Mouse (Mus musculus) forebrain, embryonic 11.5 days (tissue): ENCODE measurements around the gene Ccdc51. TPM values are rescaled to one million over a fixed set of nuclear protein-coding genes. Genes with fewer than 3 reads are reported as not detected.

Experiments
- ATAC-seq: fragments of 200-750 bp; cut with Nextera tagmentation; replicated peaks from 2 replicates; pipeline ENCODE4 v1.8.0; 2017; ENCODE audit warnings: moderate TSS enrichment; ENCODE audit not compliant: low FRiP score
- DNase-seq: peaks from one replicate; pipeline ENCODE4 v3.0.0-alpha.2; 2017; ENCODE audit warnings: low spot score
- H3K27ac ChIP-seq: fragments of 300-500 bp; sonication (generic); 2 replicates; pipeline ENCODE4 v1.5.1; 2014; ENCODE audit warnings: low read depth, low read length
- H3K27me3 ChIP-seq: fragments of 300-500 bp; sonication (generic); 2 replicates; pipeline ENCODE4 v1.6.1; 2014; ENCODE audit warnings: mild to moderate bottlenecking, low read length, mixed read lengths; ENCODE audit not compliant: control insufficient read depth, insufficient read depth
- H3K36me3 ChIP-seq: fragments of 300-500 bp; sonication (generic); 2 replicates; pipeline ENCODE4 v1.6.1; 2014; ENCODE audit warnings: mild to moderate bottlenecking, low read length, moderate library complexity, mixed read lengths; ENCODE audit not compliant: control insufficient read depth, insufficient read depth
- H3K4me1 ChIP-seq: fragments of 300-500 bp; sonication (generic); replicated peaks from 2 replicates; pipeline ENCODE4 v1.6.1; 2014; ENCODE audit warnings: low read length, mixed read lengths; ENCODE audit not compliant: control insufficient read depth, insufficient read depth
- H3K4me2 ChIP-seq: fragments of 300-500 bp; sonication (generic); 2 replicates; pipeline ENCODE4 v1.6.1; 2014; ENCODE audit warnings: low read depth, mild to moderate bottlenecking, low read length, moderate library complexity, mixed read lengths; ENCODE audit not compliant: severe bottlenecking
- H3K4me3 ChIP-seq: fragments of 300-500 bp; sonication (generic); 2 replicates; pipeline ENCODE4 v1.5.1; 2014; ENCODE audit warnings: low read depth, low read length
- H3K9ac ChIP-seq: fragments of 300-500 bp; sonication (generic); 2 replicates; pipeline ENCODE4 v1.6.1; 2014; ENCODE audit warnings: low read length
- H3K9me3 ChIP-seq: fragments of 300-500 bp; sonication (generic); 2 replicates; pipeline ENCODE4 v1.6.1; 2016; ENCODE audit warnings: low read length, mixed read lengths; ENCODE audit not compliant: control insufficient read depth
- WGBS: fragments of 180-500 bp; shearing (Covaris S2); extraction: QIAGEN DNeasy Blood & Tissue Kit; methylation state at CpG from one replicate; pipeline ENCODE4 v1.1.7; 2014; 5-methylcytosine and 5-hydroxymethylcytosine counted together
- polyA plus RNA-seq: library from polyadenylated mRNA; unstranded; fragments of >200 nt; fragmentation: Nextera tagmentation; extraction: Ambion mirVana; gene quantifications from 2 replicates; pipeline ENCODE4 v1.2.1, GENCODE M21; 2014

The Ccdc51 gene
- polyA plus RNA-seq, 1 experiment from 2014 or later = 13.2 TPM

DNA sequence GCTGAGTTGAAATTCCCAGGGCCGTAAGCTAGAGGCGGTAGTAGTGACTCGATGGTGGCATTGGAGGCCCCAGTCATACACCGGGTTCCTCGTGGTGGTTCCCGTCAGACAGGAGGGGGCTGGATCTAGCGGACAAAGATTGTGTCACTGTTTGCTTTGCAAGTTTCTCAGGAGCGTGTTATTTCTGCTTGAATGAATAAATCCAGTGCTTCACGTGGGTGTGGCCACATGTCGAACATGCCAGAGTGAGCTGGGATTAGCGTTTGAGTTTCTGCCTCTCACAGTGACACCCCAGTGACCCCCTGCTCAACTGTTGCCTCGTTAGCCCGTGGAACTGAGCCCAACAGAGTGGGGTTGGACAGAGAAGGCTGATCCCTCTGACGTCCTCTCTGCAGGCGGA is 8.2 kb downstream of the Ccdc51 start:
- Histone ChIP-seq H3K4me1 (peaks cover 19% of the 10 kb centered on the region), H3K9ac (peak overlapping the region; percentile 20; the same call in 1 of the 2 replicates), H3K4me3 (no peak overlapping the region), H3K4me2 (no peak overlapping the region), H3K9me3 (no peaks in the 10 kb centered on the region), H3K27me3 (no peaks in the 10 kb centered on the region), H3K27ac (no peak overlapping the region), H3K36me3 (no peaks in the 10 kb centered on the region; the same call in 1 of the 2 replicates)
- 24% methylated on average over 15 of the region's 15 CpGs for WGBS
- ATAC-seq = no peak
- DNase-seq = peak; percentile 57

DNA sequence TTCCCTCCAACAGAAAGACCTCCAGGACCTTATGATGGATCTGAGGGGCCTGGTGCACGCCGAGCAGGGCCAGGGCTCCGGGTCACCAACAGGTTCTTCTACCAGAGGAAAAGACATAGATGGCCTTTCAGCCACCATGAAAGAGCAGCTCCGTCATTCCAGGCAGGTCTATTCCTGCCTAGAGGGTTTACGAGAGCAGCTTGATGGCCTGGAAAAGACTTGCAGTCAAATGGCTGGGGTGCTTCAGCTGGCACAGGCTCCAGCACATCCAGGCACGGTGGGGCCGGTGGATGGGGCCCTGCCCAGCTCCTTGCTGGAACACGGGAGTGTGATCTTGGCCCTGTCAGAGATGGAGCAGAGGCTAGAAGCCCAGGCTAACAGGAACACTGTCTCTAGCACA is 9.5 kb downstream of the Ccdc51 start:
- Histone ChIP-seq H3K4me1 (peaks cover 21% of the 10 kb centered on the region), H3K27me3 (no peaks in the 10 kb centered on the region), H3K36me3 (no peaks in the 10 kb centered on the region; the same call in 1 of the 2 replicates), H3K4me2 (no peak overlapping the region), H3K27ac (no peak overlapping the region), H3K9ac (no peak overlapping the region), H3K4me3 (no peak overlapping the region), H3K9me3 (no peaks in the 10 kb centered on the region)
- ATAC-seq (no peak), DNase-seq (peak; percentile 51)
- 91% methylated on average over 8 of the region's 8 CpGs for WGBS

DNA sequence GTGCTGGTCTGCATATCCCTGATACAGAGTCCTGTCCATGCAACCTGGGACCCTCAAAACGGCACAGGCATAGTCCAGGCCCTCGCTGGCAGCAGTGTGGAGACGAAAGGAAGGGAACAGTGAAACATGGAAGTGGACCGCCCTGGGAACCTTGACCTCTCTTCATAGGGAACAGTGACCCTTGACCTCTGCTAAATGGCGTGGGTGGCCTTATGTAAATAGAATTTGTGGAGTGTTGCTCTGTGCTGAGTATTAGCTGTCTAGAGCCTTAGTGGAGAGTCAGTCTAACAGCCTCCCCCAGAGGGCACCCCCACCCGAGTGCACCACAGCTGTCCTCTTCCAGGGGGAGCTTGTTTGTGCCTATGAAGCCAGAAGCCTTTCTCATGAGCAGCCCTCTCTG is 10.5 kb downstream of the Ccdc51 start:
- no peaks in the 10 kb centered on the region for H3K27me3 ChIP-seq
- 47% methylated on average over 6 of the region's 6 CpGs for WGBS
- no peak overlapping the region for H3K27ac ChIP-seq
- peaks cover 22% of the 10 kb centered on the region for H3K4me1 ChIP-seq
- H3K36me3 ChIP-seq = no peaks in the 10 kb centered on the region; the same call in 1 of the 2 replicates
- no peak overlapping the region for H3K4me2 ChIP-seq
- DNase-seq (no peak), ATAC-seq (no peak)
- H3K9ac ChIP-seq = no peak overlapping the region
- no peaks in the 10 kb centered on the region for H3K9me3 ChIP-seq
- no peak overlapping the region for H3K4me3 ChIP-seq

DNA sequence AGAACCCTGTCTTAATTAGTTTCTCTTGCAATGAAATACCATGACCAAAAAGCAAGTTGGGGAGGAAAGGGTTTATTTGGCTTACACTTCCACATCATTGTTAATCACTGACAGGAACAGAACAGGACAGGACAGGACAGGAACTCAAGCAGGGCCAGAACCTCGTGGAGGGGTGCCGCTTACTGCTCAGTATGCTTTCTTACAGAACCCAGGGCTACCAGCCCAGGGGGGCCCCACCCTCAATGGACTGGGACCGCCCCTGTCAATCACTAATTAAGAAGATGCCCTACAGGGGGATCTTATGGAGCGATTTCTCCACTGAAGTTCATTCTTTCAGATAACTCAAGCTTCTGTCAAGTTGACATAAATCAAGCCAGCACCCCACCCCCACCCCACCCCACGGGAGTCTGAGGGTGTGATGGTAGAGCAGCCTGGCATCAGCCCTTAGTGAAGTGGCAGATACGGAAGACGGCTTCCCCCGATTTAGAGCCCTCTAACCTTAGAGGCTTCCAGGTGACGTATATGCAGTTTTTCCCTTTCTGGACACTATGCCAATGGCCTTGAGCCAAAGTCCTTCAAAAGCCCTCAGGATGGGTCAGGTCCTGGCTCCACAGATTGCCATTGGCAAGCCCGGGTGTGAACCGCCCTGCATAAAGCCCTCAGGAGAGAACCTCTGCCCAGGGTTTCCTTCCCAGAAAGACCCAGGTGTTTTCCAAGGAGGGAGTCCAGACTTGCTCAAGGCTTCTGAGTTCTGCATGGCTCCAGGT is 11.7 kb downstream of the Ccdc51 start:
- Histone ChIP-seq H3K27ac (peak overlapping the region; percentile 100; the same call in 1 of the 2 replicates), H3K9me3 (no peaks in the 10 kb centered on the region), H3K9ac (peak overlapping the region; percentile 97), H3K4me1 (peaks cover 32% of the 10 kb centered on the region), H3K27me3 (no peaks in the 10 kb centered on the region), H3K36me3 (no peaks in the 10 kb centered on the region; the same call in 1 of the 2 replicates), H3K4me3 (peak overlapping the region; percentile 70), H3K4me2 (peak overlapping the region; percentile 53)
- DNase-seq (no peak), ATAC-seq (no peak)
- WGBS = 19% methylated on average over 11 of the region's 11 CpGs

DNA sequence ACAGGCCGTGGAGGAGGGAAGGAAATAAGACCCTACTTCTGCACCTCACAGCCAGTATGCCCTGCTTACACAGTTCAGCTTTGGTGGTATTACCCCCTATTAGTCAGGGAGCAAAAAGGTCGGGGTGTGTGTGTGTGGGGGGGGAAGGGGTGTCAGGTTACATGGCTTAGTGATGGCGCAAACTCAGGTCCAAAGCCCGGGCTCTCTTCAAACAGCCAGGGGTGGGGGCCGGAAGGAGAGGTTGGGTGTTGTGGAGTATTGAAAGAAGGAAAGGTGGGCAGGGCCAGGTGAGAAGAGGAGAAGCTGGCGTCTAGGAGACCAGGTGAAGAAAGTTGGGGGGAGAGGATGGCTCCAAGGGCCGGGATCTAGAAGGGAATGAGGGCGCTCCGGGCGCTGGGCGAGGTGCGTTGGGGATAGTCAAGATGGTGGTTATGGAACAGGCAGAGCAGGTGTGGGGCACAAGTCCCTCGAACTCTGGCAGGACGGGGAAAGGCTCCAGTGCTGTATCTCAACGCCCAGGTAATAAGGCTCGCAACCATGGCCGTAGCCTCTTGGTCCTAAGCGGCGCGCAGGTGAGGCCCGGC is 12.4 kb downstream of the Ccdc51 start:
- Histone ChIP-seq H3K36me3 (no peaks in the 10 kb centered on the region; the same call in 1 of the 2 replicates), H3K9ac (peak overlapping the region; percentile 97), H3K27ac (peak overlapping the region; percentile 100), H3K4me1 (peaks cover 35% of the 10 kb centered on the region), H3K4me2 (peak overlapping the region; percentile 53), H3K4me3 (peak overlapping the region; percentile 70), H3K27me3 (no peaks in the 10 kb centered on the region), H3K9me3 (no peaks in the 10 kb centered on the region)
- ATAC-seq = peak; percentile 16; the same call in 1 of the 2 replicates
- under 1% methylated on average over 15 of the region's 21 CpGs for WGBS
- peak; percentile 71 for DNase-seq

DNA sequence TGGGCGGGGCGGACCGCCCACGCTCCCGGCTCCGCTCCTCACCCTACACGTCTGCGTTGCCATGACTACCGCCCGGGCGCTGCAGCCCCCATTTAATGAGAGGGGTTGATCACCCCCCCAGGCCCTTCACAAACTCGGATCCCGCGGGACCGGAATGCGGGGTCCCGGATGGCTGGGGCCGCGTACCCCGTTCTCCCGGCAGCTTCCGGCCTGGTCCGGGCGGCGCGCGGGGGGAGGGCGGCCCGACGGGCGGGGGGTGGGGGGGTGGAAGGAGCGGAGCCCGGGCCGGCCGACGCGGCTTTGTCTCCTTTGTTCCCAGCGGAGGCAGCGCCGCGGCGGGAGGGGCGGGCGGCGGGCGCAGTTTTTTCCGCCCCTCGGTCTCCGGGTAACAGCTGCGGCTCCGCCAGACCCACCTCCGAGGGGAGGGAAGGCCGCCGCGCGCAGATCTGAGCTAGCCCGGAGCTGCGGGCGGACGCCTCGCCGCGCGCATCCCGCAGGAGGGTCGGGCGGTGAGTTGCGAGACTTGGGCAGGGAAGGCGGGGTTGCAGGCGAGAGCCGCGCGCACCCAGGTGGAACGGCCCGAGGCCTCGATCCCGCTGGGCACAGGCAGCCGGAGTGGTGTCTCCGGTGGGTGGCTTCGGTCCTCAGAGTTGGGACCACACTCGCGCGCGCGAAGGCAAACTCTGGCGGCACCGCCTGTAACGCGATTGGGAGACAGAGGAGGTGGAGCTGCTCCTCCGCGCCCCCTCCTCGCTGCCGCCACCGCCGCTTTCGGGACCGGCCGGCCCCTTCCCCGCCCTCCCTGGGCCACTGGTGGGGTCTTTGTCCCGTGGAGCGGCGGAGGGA is 13.1 kb downstream of the Ccdc51 start, which contains the start of gene Plxnb1:
Gene Plxnb1 (plus strand): TSS at position 253 of the 846 bp plus-strand sequence.
- under 1% methylated on average over 86 of the region's 102 CpGs for WGBS
- Histone ChIP-seq H3K27ac (peak within 1 kb of the TSS; percentile 100), H3K4me1 (peaks cover 34% of the 10 kb centered on the region), H3K27me3 (no peaks in the 10 kb centered on the region), H3K4me2 (peak within 1 kb of the TSS; percentile 53), H3K9ac (peak within 1 kb of the TSS; percentile 97), H3K9me3 (no peaks in the 10 kb centered on the region), H3K36me3 (no peaks in the 10 kb centered on the region; the same call in 1 of the 2 replicates), H3K4me3 (peak within 1 kb of the TSS; percentile 70)
- peak; percentile 92 for DNase-seq
- peak; percentile 77 for ATAC-seq

DNA sequence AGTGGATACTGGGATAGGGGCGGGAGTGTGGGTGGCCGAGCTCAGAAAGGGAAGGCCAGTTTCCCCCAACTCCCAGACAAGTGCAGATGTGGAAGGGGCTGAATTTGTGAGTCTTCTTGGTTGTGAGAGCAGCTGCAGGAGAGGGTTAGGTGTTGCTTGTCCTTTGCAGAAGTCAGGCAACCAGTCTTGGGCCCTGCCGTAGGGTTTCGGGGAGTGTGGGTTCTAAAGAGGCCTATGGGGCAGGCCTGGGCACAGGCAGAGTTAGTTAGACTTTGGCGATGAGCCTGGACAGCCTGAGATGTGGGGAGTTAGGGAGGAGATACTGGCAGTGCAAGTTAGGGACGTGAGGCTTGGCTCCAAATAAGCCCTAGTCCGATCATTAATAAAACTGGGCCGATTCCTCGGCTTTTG is 14.0 kb downstream of the Ccdc51 start:
- WGBS = 11% methylated on average over 9 of the region's 9 CpGs
- H3K9me3 ChIP-seq = no peaks in the 10 kb centered on the region
- H3K36me3 ChIP-seq = no peaks in the 10 kb centered on the region; the same call in 1 of the 2 replicates
- ATAC-seq (no peak), DNase-seq (no peak)
- H3K9ac ChIP-seq = peak overlapping the region; percentile 97
- peak overlapping the region; percentile 70 for H3K4me3 ChIP-seq
- H3K27me3 ChIP-seq = no peaks in the 10 kb centered on the region
- H3K4me1 ChIP-seq = peaks cover 28% of the 10 kb centered on the region
- peak overlapping the region; percentile 100 for H3K27ac ChIP-seq
- H3K4me2 ChIP-seq = peak overlapping the region; percentile 53

DNA sequence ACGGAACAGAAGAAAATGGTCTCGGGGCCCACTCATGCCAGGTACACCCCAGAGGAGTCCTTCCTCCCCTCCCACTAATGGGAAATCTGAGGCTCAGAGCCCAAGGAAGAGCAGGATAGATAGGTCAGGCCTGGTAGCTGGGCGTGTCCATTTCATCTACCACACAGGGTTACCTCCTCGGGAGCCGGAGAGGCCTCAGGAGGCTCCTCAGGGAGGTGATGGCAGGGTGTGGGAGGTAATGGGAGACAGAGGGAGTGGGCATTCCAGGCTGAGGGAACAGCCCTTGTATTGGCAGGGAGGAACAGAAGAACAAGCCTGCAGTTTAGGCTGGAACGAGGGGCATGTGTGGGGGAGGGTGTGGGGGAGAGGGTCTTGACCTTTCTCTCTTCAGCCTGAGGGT is 14.6 kb downstream of the Ccdc51 start:
- Histone ChIP-seq H3K9me3 (no peaks in the 10 kb centered on the region), H3K27me3 (no peaks in the 10 kb centered on the region), H3K4me1 (peaks cover 28% of the 10 kb centered on the region)

More for the DNA sequence above, 14.6 kb downstream of the Ccdc51 start:
- DNase-seq = no peak
- H3K4me3 ChIP-seq = peak overlapping the region; percentile 70
- no peaks in the 10 kb centered on the region; the same call in 1 of the 2 replicates for H3K36me3 ChIP-seq
- H3K4me2 ChIP-seq = peak overlapping the region; percentile 53
- peak overlapping the region; percentile 100 for H3K27ac ChIP-seq
- peak overlapping the region; percentile 97 for H3K9ac ChIP-seq
- ATAC-seq = no peak
- WGBS = 21% methylated on average over 6 of the region's 6 CpGs
